ENCODE assay signal across 8 mouse cellular contexts in the genomic region with DNA sequence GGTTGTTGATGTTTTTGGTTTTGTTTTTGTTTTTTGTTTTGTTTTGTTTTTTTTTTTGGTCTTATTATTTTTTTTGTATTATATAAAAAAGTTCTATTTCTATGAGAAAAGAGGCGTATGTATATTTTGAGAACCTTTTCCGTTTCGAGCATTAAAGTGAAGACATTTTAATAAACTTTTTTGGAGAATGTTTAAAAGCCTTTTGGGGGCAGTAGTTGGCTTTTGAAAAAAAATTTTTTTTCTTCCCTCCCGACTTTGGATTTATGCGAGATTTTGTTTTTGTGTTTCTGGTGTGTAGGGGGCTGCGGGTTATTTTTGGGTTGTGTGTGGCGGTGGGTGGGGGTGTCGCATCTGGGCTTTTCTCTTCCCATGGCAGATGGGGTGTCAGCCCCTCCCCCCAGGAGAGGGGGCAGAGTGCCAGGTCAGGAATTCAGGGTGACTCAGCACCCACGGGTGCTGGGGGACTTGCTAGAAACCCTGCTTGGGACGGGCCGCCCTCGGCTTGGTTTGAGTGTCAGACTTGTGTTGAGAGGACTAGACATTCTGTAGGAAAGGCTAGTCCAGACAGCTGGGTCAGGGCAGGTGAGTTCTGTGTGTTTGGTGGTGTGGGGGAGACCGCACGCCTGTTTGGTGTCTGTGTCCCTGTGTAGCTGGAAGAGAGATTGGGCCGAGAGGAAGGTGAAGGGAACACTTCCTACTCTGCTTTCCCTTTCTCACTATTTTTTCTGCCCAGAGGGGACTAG. TPM values are rescaled to one million over a fixed set of nuclear protein-coding genes. Genes with fewer than 3 reads are reported as not detected.
DNase-seq lines count a peak whose midpoint lies in the region; ATAC-seq and TF ChIP-seq lines count a peak whose summit lies in the region.

No protein-coding gene starts in this region.

- TF ChIP-seq CTCF in testis, adult 2 months (IDR thresholded peaks at IDR 0.05; ENCODE audit: control insufficient read depth, insufficient read depth, insufficient replicate concordance, low read depth, low read length) = no peak
- peak; percentile 31 for TF ChIP-seq CTCF in layer of hippocampus, adult 2 months (conservative IDR thresholded peaks at IDR 0.05)

- peak overlapping the region; percentile 83; the same call in 1 of the 2 replicates for H3K9ac ChIP-seq in heart, embryonic 11.5 days (ENCODE audit: low read depth, low read length)
- peak overlapping the region; percentile 87 for H3K9ac ChIP-seq in lung, embryonic 16.5 days (ENCODE audit: low read length)

- DNase-seq in testis, postnatal 14 days (ENCODE audit: low spot score) = no peak
- peak; percentile 54 to 57 for DNase-seq in cerebellum, postnatal 10 days
- DNase-seq in layer of hippocampus, adult 2 months (ENCODE audit: low spot score in 2 of 2) = peak; percentile 55 to 84
- peak; percentile 86 for DNase-seq in skeletal muscle tissue, adult 2 months (ENCODE audit: low read depth, low spot score)
- no peak for DNase-seq in spleen, postnatal 4 days (ENCODE audit: low spot score in 2 of 2)

- H3K27me3 ChIP-seq in testis, adult 2 months (ENCODE audit: control insufficient read depth, insufficient read depth, low read length) = no peaks in the 10 kb centered on the region
- peaks cover 14% of the 10 kb centered on the region for H3K27me3 ChIP-seq in heart, embryonic 11.5 days (ENCODE audit: control insufficient read depth, insufficient read depth, low read length)
- no peaks in the 10 kb centered on the region for H3K27me3 ChIP-seq in lung, embryonic 16.5 days (ENCODE audit: control insufficient read depth, insufficient read depth, low read depth, low read length)

- no peaks in the 10 kb centered on the region for H3K36me3 ChIP-seq in testis, adult 2 months (ENCODE audit: control insufficient read depth, insufficient read depth, low read length)
- H3K36me3 ChIP-seq in heart, embryonic 11.5 days (ENCODE audit: control insufficient read depth, insufficient read depth, low read length) = no peaks in the 10 kb centered on the region
- H3K36me3 ChIP-seq in lung, embryonic 16.5 days (ENCODE audit: control insufficient read depth, insufficient read depth, low read length) = peaks cover 20% of the 10 kb centered on the region

- ATAC-seq in heart, embryonic 11.5 days (replicated peaks; ENCODE audit: insufficient number of reproducible peaks, low FRiP score, low TSS enrichment) = no peak
- no peak for ATAC-seq in lung, embryonic 16.5 days (ENCODE audit: low read depth)

- no peaks in the 10 kb centered on the region for H3K9me3 ChIP-seq in heart, embryonic 11.5 days (replicated peaks; ENCODE audit: control insufficient read depth, low read length)
- no peaks in the 10 kb centered on the region for H3K9me3 ChIP-seq in lung, embryonic 16.5 days (ENCODE audit: control insufficient read depth, low read length)

- peak overlapping the region; percentile 98 for H3K4me2 ChIP-seq in heart, embryonic 11.5 days
- peak overlapping the region; percentile 78 for H3K4me2 ChIP-seq in lung, embryonic 16.5 days (ENCODE audit: low read depth, low read length)

- H3K4me3 ChIP-seq in testis, adult 2 months (ENCODE audit: control insufficient read depth, low read depth, low read length) = peak overlapping the region; percentile 88
- peak overlapping the region; percentile 73 for H3K4me3 ChIP-seq in heart, embryonic 11.5 days (ENCODE audit: low read depth, low read length)
- H3K4me3 ChIP-seq in layer of hippocampus, adult 2 months = peak overlapping the region; percentile 77
- H3K4me3 ChIP-seq in lung, embryonic 16.5 days (ENCODE audit: low read length) = peak overlapping the region; percentile 73

- WGBS in heart, embryonic 11.5 days (ENCODE audit: insufficient replicate concordance) = 50% methylated on average over 15 of the region's 15 CpGs
- 21% methylated on average over 15 of the region's 15 CpGs for WGBS in lung, embryonic 16.5 days

- H3K27ac ChIP-seq in testis, adult 2 months (ENCODE audit: control insufficient read depth, insufficient read depth, low read depth, low read length) = no peak overlapping the region
- no peak overlapping the region for H3K27ac ChIP-seq in heart, embryonic 11.5 days (ENCODE audit: low read depth, low read length)
- H3K27ac ChIP-seq in layer of hippocampus, adult 2 months = peak overlapping the region; percentile 95
- peak overlapping the region; percentile 94 for H3K27ac ChIP-seq in lung, embryonic 16.5 days (ENCODE audit: low read length)

- peaks cover 14% of the 10 kb centered on the region for H3K4me1 ChIP-seq in testis, adult 2 months (ENCODE audit: control insufficient read depth, insufficient read depth, low read length)
- peaks cover 17% of the 10 kb centered on the region for H3K4me1 ChIP-seq in heart, embryonic 11.5 days (ENCODE audit: control insufficient read depth, insufficient read depth, low read length)
- peaks cover 19% of the 10 kb centered on the region for H3K4me1 ChIP-seq in lung, embryonic 16.5 days (replicated peaks; ENCODE audit: control insufficient read depth, insufficient read depth, low read length)

- no peak for TF ChIP-seq POLR2A in testis, adult 2 months (IDR thresholded peaks at IDR 0.05; ENCODE audit: control insufficient read depth, low read depth, low read length)

RNA-seq across cellular contexts. Expression of gene Tmem189, which starts 0.8 kb away (rescaled TPM):
- polyA plus RNA-seq in testis, adult 2 months (2012; rRNA removed) = 97.4 and 99.8 TPM in 2 replicates
- 38.2 and 38.7 TPM in 2 replicates for polyA plus RNA-seq in heart, embryonic 11.5 days (2014; fragmentation: Nextera tagmentation; extraction: Ambion mirVana)
- total RNA-seq in layer of hippocampus, adult 2 months (2021) = 10 to 100 TPM; 43.6 to 46.9 TPM
- polyA plus RNA-seq in lung, embryonic 16.5 days (2015; fragmentation: Nextera tagmentation; extraction: Ambion mirVana) = 38.3 and 39.6 TPM in 2 replicates

RNA-seq across cellular contexts. Expression of gene Cebpb, which starts 1.7 kb away (rescaled TPM):
- polyA plus RNA-seq in testis, adult 2 months (2012; rRNA removed) = 2.9 and 4.0 TPM in 2 replicates
- 8.0 and 8.2 TPM in 2 replicates for polyA plus RNA-seq in heart, embryonic 11.5 days (2014; fragmentation: Nextera tagmentation; extraction: Ambion mirVana)
- 10 to 100 TPM; 25.8 to 32.0 TPM for total RNA-seq in layer of hippocampus, adult 2 months (2021)
- polyA plus RNA-seq in lung, embryonic 16.5 days (2015; fragmentation: Nextera tagmentation; extraction: Ambion mirVana) = 2.4 and 4.1 TPM in 2 replicates

RNA-seq across cellular contexts. Expression of gene Gm20431, which starts 29.1 kb away (rescaled TPM):
- 41.0 and 48.4 TPM in 2 replicates for polyA plus RNA-seq in testis, adult 2 months (2012; rRNA removed)
- 1.9 and 5.2 TPM in 2 replicates for polyA plus RNA-seq in heart, embryonic 11.5 days (2014; fragmentation: Nextera tagmentation; extraction: Ambion mirVana)
- 10 to 100 TPM; 36.5 to 44.2 TPM for total RNA-seq in layer of hippocampus, adult 2 months (2021)
- polyA plus RNA-seq in lung, embryonic 16.5 days (2015; fragmentation: Nextera tagmentation; extraction: Ambion mirVana) = 5.6 and 8.4 TPM in 2 replicates

RNA-seq across cellular contexts. Expression of gene Ube2v1, which starts 58.5 kb away (rescaled TPM):
- polyA plus RNA-seq in testis, adult 2 months (2012; rRNA removed) = 17.9 and 21.6 TPM in 2 replicates
- 195 and 211 TPM in 2 replicates for polyA plus RNA-seq in heart, embryonic 11.5 days (2014; fragmentation: Nextera tagmentation; extraction: Ambion mirVana)
- total RNA-seq in layer of hippocampus, adult 2 months (2021) = 100 to 1,000 TPM; 216 to 232 TPM
- 263 and 285 TPM in 2 replicates for polyA plus RNA-seq in lung, embryonic 16.5 days (2015; fragmentation: Nextera tagmentation; extraction: Ambion mirVana)

Comparison
In these comparisons a context has a peak if more than half of its experiments do, and no peak if none do; other contexts are left out.
1. H3K27ac ChIP-seq: peak in layer of hippocampus, adult 2 months (single experiment) and lung, embryonic 16.5 days (single experiment); none in testis, adult 2 months (single experiment) and heart, embryonic 11.5 days (single experiment).
2. DNase-seq: peak in cerebellum, postnatal 10 days (2 of 2), layer of hippocampus, adult 2 months (2 of 2) and skeletal muscle tissue, adult 2 months (single experiment); none in testis, postnatal 14 days (single experiment) and spleen, postnatal 4 days (0 of 2).
3. Peak in every context shown above with its lines, with median percentiles within 50 percentile points of each other: H3K4me3 ChIP-seq.